Mouse (Mus musculus): ENCODE measurements around the gene Scamp3. TPM values are rescaled to one million over a fixed set of nuclear protein-coding genes. Genes with fewer than 3 reads are reported as not detected.

Gene Scamp3
- total RNA-seq, 4 experiments from 2014 or later: 35.7 to 40.0 (median 37.3) TPM

DNA sequence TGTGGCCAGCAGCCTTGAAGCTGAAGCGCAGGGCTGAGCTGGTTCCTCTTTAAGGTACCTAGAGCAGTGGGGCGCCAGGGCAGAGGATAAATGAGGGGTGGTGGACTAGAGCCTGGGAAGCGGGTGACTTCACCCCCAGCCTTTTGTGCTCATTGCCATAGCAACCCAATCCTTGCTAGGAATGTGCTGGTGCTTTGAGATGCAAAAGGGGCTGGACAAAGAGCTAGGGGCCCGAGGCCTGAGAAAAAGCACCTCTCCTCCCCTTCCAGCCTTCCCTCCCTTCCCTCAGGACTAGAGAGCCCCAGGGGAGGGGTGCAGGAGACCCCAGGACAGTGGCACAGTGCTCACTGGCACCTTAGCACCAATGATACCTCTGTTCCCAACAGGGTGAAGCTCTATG, 48.6 kb downstream of the Scamp3 start:
- no peak for DNase-seq (ENCODE audit: low spot score in 2 of 2)

DNA sequence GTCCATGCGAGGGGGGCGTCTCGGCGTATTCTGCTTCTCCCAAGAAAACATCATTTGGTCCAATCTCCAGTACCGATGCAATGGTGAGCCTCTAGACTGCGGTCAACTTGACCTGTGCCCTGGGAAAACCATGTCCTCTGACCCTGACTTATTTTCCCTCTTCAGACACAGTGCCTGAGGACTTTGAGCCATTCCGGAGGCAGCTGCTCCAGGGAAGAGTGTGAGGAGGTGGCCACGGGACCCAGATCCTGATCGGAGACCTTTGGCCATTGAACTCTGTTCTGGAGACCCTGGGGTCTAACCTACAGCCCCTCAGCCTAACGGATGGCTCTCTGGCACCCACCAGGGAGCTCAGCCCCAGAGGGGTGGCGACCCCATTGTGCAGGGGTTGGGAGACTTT, 49.1 kb downstream of the Scamp3 start:
- DNase-seq (ENCODE audit: low spot score in 2 of 2): no peak

GRCm38 (mm10) chr3:89226900-89227299, 49.6 kb downstream of the Scamp3 start, which contains the start of gene Mtx1:
TSS of gene Mtx1 (minus strand) at chr3:89227088.
- DNase-seq (ENCODE audit: low spot score in 2 of 2): no peak

GRCm38 (mm10) chr3:89227307-89228179, 50.3 kb downstream of the Scamp3 start:
- peak in 1 of 2 experiments; percentile 62 for DNase-seq (ENCODE audit: low spot score in 2 of 2)

- peak; percentile 79 to 81 for DNase-seq (ENCODE audit: low spot score in 2 of 2)
Measured at GRCm38 (mm10) chr3:89228180-89228549, 50.9 kb downstream of the Scamp3 start.

DNA sequence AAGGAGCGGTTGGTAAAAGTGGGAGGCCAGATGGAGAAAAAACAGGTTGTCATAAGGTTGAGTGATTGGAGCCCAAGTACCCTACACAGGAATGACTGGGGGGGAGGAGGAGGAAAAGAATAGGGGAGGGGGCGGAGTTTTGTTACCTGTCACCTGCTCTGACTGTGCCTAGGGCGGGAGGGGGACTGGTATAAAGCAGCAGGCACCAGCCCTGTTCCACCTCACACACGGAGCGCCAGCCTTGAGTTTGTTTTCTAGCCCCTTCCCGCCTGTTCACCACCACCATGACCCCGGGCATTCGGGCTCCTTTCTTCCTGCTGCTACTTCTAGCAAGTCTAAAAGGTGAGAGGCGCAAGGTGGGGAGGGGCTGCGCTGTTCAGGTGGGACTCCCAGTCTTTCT, 51.6 kb downstream of the Scamp3 start, which contains the start of gene Muc1:
Gene Muc1 (plus strand): TSS at position 222 of the 400 bp plus-strand sequence.
- DNase-seq (ENCODE audit: low spot score in 2 of 2): no peak

DNA sequence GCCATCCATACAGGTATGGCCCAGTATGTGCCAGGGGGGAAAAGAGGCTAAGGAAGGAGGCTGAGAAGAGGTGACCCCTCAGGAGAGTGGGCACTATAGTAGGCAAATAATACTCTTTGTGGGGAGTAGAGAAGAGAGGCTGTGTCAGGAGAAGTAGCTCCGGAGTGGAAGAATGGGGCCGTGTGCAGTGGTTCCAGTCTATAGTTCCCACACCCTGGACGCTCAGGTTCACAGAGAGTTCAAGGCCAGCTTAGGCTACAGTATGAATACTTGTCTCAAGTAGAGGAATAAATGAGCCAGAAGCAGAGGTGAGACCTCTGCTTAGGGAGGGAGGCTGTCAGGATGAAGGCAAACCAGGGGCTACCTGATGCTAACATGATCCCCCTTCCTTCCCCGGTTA, 52.0 kb downstream of the Scamp3 start:
- no peak for DNase-seq (ENCODE audit: low spot score in 2 of 2)

DNA sequence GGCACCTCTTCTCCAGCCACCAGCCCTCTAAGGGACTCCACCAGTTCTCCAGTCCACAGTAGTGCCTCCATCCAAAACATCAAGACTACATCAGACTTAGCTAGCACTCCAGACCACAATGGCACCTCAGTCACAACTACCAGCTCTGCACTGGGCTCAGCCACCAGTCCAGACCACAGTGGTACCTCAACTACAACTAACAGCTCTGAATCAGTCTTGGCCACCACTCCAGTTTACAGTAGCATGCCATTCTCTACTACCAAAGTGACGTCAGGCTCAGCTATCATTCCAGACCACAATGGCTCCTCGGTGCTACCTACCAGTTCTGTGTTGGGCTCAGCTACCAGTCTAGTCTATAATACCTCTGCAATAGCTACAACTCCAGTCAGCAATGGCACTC, 53.3 kb downstream of the Scamp3 start:
- DNase-seq (ENCODE audit: low spot score in 2 of 2): no peak

DNA sequence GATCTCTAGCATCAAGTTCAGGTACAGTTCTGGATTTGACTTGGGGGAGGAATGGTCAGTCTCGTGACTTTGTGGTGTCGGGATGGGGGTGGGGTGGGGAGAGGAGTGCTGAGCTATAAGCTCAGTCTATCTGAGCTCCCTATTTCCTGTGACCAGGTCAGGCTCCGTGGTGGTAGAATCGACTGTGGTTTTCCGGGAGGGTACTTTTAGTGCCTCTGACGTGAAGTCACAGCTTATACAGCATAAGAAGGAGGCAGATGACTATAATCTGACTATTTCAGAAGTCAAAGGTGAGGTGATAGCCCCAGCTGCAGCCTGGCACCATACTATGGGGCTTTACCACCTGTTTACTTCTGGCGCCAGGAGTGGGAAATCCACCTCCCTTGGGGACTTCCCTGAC, 54.1 kb downstream of the Scamp3 start:
- no peak for DNase-seq (ENCODE audit: low spot score in 2 of 2)

DNA sequence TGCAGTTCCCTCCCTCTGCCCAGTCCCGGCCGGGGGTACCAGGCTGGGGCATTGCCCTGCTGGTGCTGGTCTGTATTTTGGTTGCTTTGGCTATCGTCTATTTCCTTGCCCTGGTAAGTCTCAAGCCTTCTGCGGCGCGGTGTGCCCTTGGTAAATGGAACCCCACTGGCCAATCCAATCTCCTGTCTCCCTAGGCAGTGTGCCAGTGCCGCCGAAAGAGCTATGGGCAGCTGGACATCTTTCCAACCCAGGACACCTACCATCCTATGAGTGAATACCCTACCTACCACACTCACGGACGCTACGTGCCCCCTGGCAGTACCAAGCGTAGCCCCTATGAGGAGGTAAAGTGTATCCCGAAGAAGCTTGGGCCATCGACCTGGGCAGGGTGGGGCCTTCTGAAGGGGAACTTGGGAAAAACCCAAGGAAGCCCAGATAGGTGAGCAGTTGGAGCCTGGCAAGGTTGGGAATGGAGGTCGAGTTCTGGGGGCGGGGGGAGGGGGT, 54.6 kb downstream of the Scamp3 start:
- DNase-seq (ENCODE audit: low spot score in 2 of 2): no peak

Small RNAs within 50 kb of the gene (microRNA-seq; reads per million reads assigned to microRNA genes)
- gene Mir92b: 26.6 reads per million, percentile 27 among the genes with 10 or more reads in this experiment

Other genes with a start within 250 kb of the Scamp3 start
- gene Ash1l, start 226.9 kb upstream of the Scamp3 start, total RNA-seq (2022): 10 to 100 TPM; 29.8 to 38.9 (median 33.9) TPM
- gene Dap3, start 226.3 kb upstream of the Scamp3 start, total RNA-seq (2022): 10 to 100 TPM; 56.7 to 77.4 (median 71.4) TPM
- gene Rusc1, start 84.2 kb upstream of the Scamp3 start, total RNA-seq (2022): 10 to 100 TPM; 15.5 to 22.2 (median 18.9) TPM
- not detected for gene Gm43738, start 76.4 kb upstream of the Scamp3 start, total RNA-seq (2022)
- gene Fdps, start 75.5 kb upstream of the Scamp3 start, total RNA-seq (2022): 10 to 100 TPM; 25.9 to 30.1 (median 27.9) TPM
- under 1 TPM in 1 of 4 experiments, not detected in 3; 0.11 TPM for gene Pklr, start 41.3 kb upstream of the Scamp3 start, total RNA-seq (2022)
- gene Hcn3, start 17.3 kb upstream of the Scamp3 start, total RNA-seq (2022): under 1 TPM in 3 of 4 experiments, not detected in 1; 0.44 to 0.68 (median 0.51) TPM
- gene Clk2, start 12.7 kb upstream of the Scamp3 start, total RNA-seq (2022): 10 to 100 TPM; 13.6 to 21.5 (median 15.1) TPM
- gene Fam189b, start 5.7 kb downstream of the Scamp3 start, total RNA-seq (2022): 10 to 100 TPM; 19.2 to 22.6 (median 20.3) TPM
- 10 to 100 TPM; 14.4 to 21.5 (median 19.2) TPM for gene Gba, start 25.5 kb downstream of the Scamp3 start, total RNA-seq (2022)
- 1 to 10 TPM; 1.8 to 6.1 (median 3.4) TPM for gene Thbs3, start 37.7 kb downstream of the Scamp3 start, total RNA-seq (2022)
- 10 to 100 TPM; 32.0 to 44.5 (median 38.3) TPM for gene Mtx1, start 49.6 kb downstream of the Scamp3 start, total RNA-seq (2022)
- 1 to 10 TPM in 1 of 4 experiments, under 1 TPM in 3; 0.24 to 1.0 (median 0.52) TPM for gene Muc1, start 51.6 kb downstream of the Scamp3 start, total RNA-seq (2022)
- 10 to 100 TPM; 64.7 to 88.3 (median 74.6) TPM for gene Krtcap2, start 68.5 kb downstream of the Scamp3 start, total RNA-seq (2022)
- gene Trim46, start 68.8 kb downstream of the Scamp3 start, total RNA-seq (2022): under 1 TPM; 0.10 to 0.45 (median 0.11) TPM
- gene Dpm3, start 81.9 kb downstream of the Scamp3 start, total RNA-seq (2022): 10 to 100 TPM; 15.9 to 28.8 (median 19.6) TPM
- gene Slc50a1, start 93.1 kb downstream of the Scamp3 start, total RNA-seq (2022): 1 to 10 TPM; 6.3 to 9.0 (median 7.7) TPM
- gene Efna1, start 103.7 kb downstream of the Scamp3 start, total RNA-seq (2022): 10 to 100 TPM in 1 of 4 experiments, 1 to 10 TPM in 3; 8.7 to 10.8 (median 8.8) TPM
- not detected for gene Efna3, start 145.5 kb downstream of the Scamp3 start, total RNA-seq (2022)
- gene Efna4, start 160.6 kb downstream of the Scamp3 start, total RNA-seq (2022): not detected
- 10 to 100 TPM; 13.0 to 17.0 (median 16.4) TPM for gene Adam15, start 172.5 kb downstream of the Scamp3 start, total RNA-seq (2022)
- under 1 TPM in 1 of 4 experiments, not detected in 3; 0.13 TPM for gene Dcst2, start 184.5 kb downstream of the Scamp3 start, total RNA-seq (2022)
- not detected for gene Dcst1, start 187.8 kb downstream of the Scamp3 start, total RNA-seq (2022)
- gene Zbtb7b, start 217.3 kb downstream of the Scamp3 start, total RNA-seq (2022): 10 to 100 TPM; 24.0 to 29.5 (median 27.7) TPM
- gene Lenep, start 225.3 kb downstream of the Scamp3 start, total RNA-seq (2022): 1 to 10 TPM in 1 of 4 experiments, not detected in 3; 2.8 TPM
- 10 to 100 TPM; 37.8 to 46.1 (median 41.6) TPM for gene Flad1, start 234.4 kb downstream of the Scamp3 start, total RNA-seq (2022)
- 1 to 10 TPM; 2.3 to 3.4 (median 2.6) TPM for gene Cks1b, start 240.9 kb downstream of the Scamp3 start, total RNA-seq (2022)
- 10 to 100 TPM; 14.1 to 20.6 (median 17.7) TPM for gene Shc1, start 241.0 kb downstream of the Scamp3 start, total RNA-seq (2022)